Mouse (Mus musculus) CD8-positive naive resting alpha-beta T cell, adult 57 days (primary cell): ENCODE data around the gene Slc31a1. TPM values are rescaled to one million over a fixed set of nuclear protein-coding genes. Genes with fewer than 3 reads are reported as not detected.

Experiments
- total RNA-seq: library from RNA; stranded (reverse); gene quantifications from one replicate; pipeline ENCODE4 v1.2.4, GENCODE M21; 2023

Gene Slc31a1
- total RNA-seq, result 8.1 TPM

DNA sequence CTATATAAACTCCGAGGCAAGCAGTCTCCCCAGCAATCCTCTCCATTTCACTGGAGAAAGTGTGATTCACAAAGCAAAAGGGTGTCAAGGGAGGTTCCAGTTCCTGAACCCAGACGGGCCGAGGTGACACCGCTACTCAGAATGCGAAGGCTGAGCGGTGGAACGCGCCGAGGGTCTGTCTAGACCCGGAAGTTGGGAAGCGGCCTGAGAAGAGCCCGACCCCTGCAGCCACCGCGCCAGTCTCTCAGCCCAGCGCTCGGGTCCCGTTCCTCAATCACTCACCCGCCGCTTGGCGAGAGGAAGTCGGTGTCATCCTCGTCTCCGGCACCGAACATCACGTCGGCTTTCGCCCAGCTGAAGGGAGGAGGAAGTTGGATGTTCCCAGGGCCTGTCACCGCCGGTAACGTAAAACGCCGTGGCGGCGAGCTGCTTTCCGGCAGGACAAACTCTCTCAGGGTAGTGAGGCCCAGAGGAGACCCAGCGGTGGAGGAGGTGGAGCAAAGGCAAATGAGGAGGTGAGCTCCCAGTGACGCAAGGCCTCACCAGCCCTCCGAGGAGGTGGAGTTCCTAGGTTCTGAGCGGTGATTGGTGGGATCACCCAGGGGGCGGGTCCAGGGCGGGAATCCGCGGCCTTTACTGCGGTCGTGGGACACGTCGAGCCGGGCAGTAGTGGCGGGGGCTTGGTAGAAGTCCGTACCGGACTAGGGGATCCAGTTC lies at the start of gene Slc31a1, which contains the start of gene Fkbp15:
Gene Slc31a1 (plus strand): TSS at position 640 of the 717 bp plus-strand sequence.
Gene Fkbp15 (minus strand): TSS at position 461 of the 717 bp plus-strand sequence.

DNA sequence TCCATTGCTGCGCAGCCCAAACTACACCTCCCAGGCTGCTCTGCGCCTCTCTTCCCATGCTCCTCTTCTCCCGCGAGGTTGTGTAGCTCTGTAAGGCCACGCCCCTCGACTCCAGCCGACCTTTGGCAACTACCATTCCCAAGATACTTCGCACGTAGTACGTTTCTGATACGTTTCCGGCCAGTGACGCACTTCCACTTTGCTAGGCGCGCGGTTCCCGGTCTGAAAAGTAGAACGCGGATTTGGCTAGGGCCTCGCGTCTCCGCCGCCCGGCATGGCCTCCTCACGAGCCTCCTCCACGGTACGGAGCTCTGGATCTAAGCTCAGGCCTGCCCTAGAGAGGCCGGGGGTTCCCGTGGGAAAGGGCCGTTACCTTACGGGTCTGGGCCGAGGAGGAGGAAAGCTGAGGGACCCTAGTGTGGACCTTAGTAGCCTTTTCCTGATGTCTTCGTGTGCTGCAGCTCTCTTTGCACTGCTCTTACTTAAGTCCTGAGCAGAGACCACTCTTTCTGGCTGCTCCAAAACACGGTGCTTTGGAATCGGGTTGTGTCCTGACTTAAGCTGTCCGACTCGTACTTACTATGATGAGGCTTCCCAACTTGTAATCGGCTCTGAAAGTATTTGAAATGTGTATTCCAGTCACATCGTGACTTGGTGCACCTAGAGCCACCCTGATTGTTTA lies 48.2 kb downstream of the Slc31a1 start, which contains the start of the genes Cdc26 and Prpf4:
Gene Cdc26 (minus strand): TSS at position 42 of the 682 bp plus-strand sequence.
Gene Prpf4 (plus strand): TSS at position 197 of the 682 bp plus-strand sequence.

DNA sequence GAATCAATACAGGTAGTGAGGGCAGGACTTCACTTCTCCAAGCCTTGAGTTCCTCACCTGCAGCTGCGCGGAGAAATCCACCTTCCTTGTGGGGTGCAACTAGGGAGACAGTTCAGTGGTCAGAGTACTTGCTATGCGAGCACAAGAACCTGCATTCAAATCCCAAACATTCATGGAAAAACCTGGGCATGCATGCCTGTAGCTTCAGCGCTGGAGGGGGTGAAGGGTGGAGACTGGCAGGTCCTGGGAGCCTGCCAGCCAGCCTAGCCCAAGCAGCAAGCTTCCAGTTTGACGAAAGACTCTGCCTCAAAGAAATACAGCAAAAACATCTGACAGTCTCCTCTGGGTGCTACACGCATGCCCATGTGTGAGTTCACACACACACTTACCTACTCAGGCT lies 74.6 kb downstream of the Slc31a1 start, which contains the start of gene Rnf183:
Gene Rnf183 (minus strand): TSS at position 172 of the 400 bp plus-strand sequence.

Other genes with a start within 250 kb of the Slc31a1 start
- not detected for gene Mup21, start 209.9 kb upstream of the Slc31a1 start, total RNA-seq
- not detected for gene Zfp37, start 129.7 kb upstream of the Slc31a1 start, total RNA-seq
- 3.6 TPM for gene Slc31a2, start 98.2 kb upstream of the Slc31a1 start, total RNA-seq
- gene Fkbp15, start 179 bp upstream of the Slc31a1 start, total RNA-seq, result 85.9 TPM
- gene Cdc26, start 47.9 kb downstream of the Slc31a1 start, total RNA-seq, result 46.1 TPM
- gene Prpf4, start 48.1 kb downstream of the Slc31a1 start, total RNA-seq, result 24.8 TPM
- not detected for gene Rnf183, start 74.5 kb downstream of the Slc31a1 start, total RNA-seq
- gene Wdr31, start 110.2 kb downstream of the Slc31a1 start, total RNA-seq, result not detected
- gene Bspry, start 119.3 kb downstream of the Slc31a1 start, total RNA-seq, result 0.95 TPM
- not detected for gene Hdhd3, start 142.7 kb downstream of the Slc31a1 start, total RNA-seq
- gene Alad, start 159.2 kb downstream of the Slc31a1 start, total RNA-seq, result 13.2 TPM
- gene Pole3, start 164.3 kb downstream of the Slc31a1 start, total RNA-seq, result 20.5 TPM
- 2.5 TPM for gene 4933430I17Rik, start 164.6 kb downstream of the Slc31a1 start, total RNA-seq
- gene Rgs3, start 199.1 kb downstream of the Slc31a1 start, total RNA-seq, result 77.5 TPM